Mouse (Mus musculus): ENCODE results near the gene Tlr12. TPM values are rescaled to one million over a fixed set of nuclear protein-coding genes. Genes with fewer than 3 reads are reported as not detected.

The Tlr12 gene
- polyA plus RNA-seq, 1 experiment from 2014 or later = 0.06 TPM

- peaks cover 21% of the 10 kb centered on the region for H3K4me1 ChIP-seq (ENCODE audit: control insufficient read depth, insufficient read depth, low read length)
- H3K9me3 ChIP-seq (ENCODE audit: control insufficient read depth, low read length) = no peaks in the 10 kb centered on the region
- 53% methylated on average over 10 of the region's 10 CpGs for WGBS
- H3K36me3 ChIP-seq (ENCODE audit: control insufficient read depth, insufficient read depth, low read length) = no peaks in the 10 kb centered on the region
- H3K4me2 ChIP-seq (ENCODE audit: low read depth, low read length) = no peak overlapping the region
- H3K9ac ChIP-seq (ENCODE audit: low read depth, low read length) = no peak overlapping the region
- H3K27ac ChIP-seq (replicated peaks; ENCODE audit: low read depth, low read length) = no peak overlapping the region
- no peaks in the 10 kb centered on the region for H3K27me3 ChIP-seq (replicated peaks; ENCODE audit: control insufficient read depth, insufficient read depth, low read length)
- H3K4me3 ChIP-seq (ENCODE audit: low read depth, low read length) = no peak overlapping the region
- DNase-seq (ENCODE audit: low spot score) (no peak), ATAC-seq (ENCODE audit: low read depth) (peak; percentile 16; the same call in 1 of the 2 replicates)
Measured at GRCm38 (mm10) chr4:128635894-128636585, 17.6 kb upstream of the Tlr12 start.

- H3K4me3 ChIP-seq (ENCODE audit: low read depth, low read length) = no peak overlapping the region
- H3K4me1 ChIP-seq (ENCODE audit: control insufficient read depth, insufficient read depth, low read length) = peaks cover 21% of the 10 kb centered on the region
- H3K27ac ChIP-seq (replicated peaks; ENCODE audit: low read depth, low read length) = no peak overlapping the region
- 67% methylated on average over 7 of the region's 7 CpGs for WGBS
- no peak overlapping the region for H3K9ac ChIP-seq (ENCODE audit: low read depth, low read length)
- H3K9me3 ChIP-seq (ENCODE audit: control insufficient read depth, low read length) = no peaks in the 10 kb centered on the region
- no peak for ATAC-seq (ENCODE audit: low read depth)
- H3K36me3 ChIP-seq (ENCODE audit: control insufficient read depth, insufficient read depth, low read length) = no peaks in the 10 kb centered on the region
- no peaks in the 10 kb centered on the region for H3K27me3 ChIP-seq (replicated peaks; ENCODE audit: control insufficient read depth, insufficient read depth, low read length)
- no peak overlapping the region for H3K4me2 ChIP-seq (ENCODE audit: low read depth, low read length)
- DNase-seq (ENCODE audit: low spot score) = no peak
Measured at GRCm38 (mm10) chr4:128635451-128635850, 17.0 kb upstream of the Tlr12 start.

- Histone ChIP-seq H3K27me3 (replicated peaks; ENCODE audit: control insufficient read depth, insufficient read depth, low read length) (no peaks in the 10 kb centered on the region), H3K4me2 (ENCODE audit: low read depth, low read length) (no peak overlapping the region), H3K4me3 (ENCODE audit: low read depth, low read length) (no peak overlapping the region), H3K27ac (replicated peaks; ENCODE audit: low read depth, low read length) (no peak overlapping the region), H3K9me3 (ENCODE audit: control insufficient read depth, low read length) (peaks cover 8% of the 10 kb centered on the region; the same call in 1 of the 2 replicates), H3K36me3 (ENCODE audit: control insufficient read depth, insufficient read depth, low read length) (no peaks in the 10 kb centered on the region), H3K4me1 (ENCODE audit: control insufficient read depth, insufficient read depth, low read length) (peaks cover 3% of the 10 kb centered on the region), H3K9ac (ENCODE audit: low read depth, low read length) (no peak overlapping the region)
- WGBS = 87% methylated on average over 8 of the region's 8 CpGs
- no peak for DNase-seq (ENCODE audit: low spot score)
- ATAC-seq (ENCODE audit: low read depth) = no peak
Measured at GRCm38 (mm10) chr4:128621109-128621508, 2.7 kb upstream of the Tlr12 start.

GRCm38 (mm10) chr4:128620572-128620971, 2.2 kb upstream of the Tlr12 start:
- Histone ChIP-seq H3K36me3 (ENCODE audit: control insufficient read depth, insufficient read depth, low read length) (no peaks in the 10 kb centered on the region), H3K4me3 (ENCODE audit: low read depth, low read length) (no peak overlapping the region), H3K4me1 (ENCODE audit: control insufficient read depth, insufficient read depth, low read length) (peaks cover 3% of the 10 kb centered on the region), H3K9me3 (ENCODE audit: control insufficient read depth, low read length) (peaks cover 8% of the 10 kb centered on the region; the same call in 1 of the 2 replicates), H3K9ac (ENCODE audit: low read depth, low read length) (no peak overlapping the region), H3K27ac (replicated peaks; ENCODE audit: low read depth, low read length) (no peak overlapping the region), H3K4me2 (ENCODE audit: low read depth, low read length) (no peak overlapping the region), H3K27me3 (replicated peaks; ENCODE audit: control insufficient read depth, insufficient read depth, low read length) (no peaks in the 10 kb centered on the region)
- no peak for DNase-seq (ENCODE audit: low spot score)
- 78% methylated on average over 6 of the region's 6 CpGs for WGBS
- ATAC-seq (ENCODE audit: low read depth) = no peak

GRCm38 (mm10) chr4:128618963-128619362, 544 bp upstream of the Tlr12 start:
- no peaks in the 10 kb centered on the region for H3K27me3 ChIP-seq (replicated peaks; ENCODE audit: control insufficient read depth, insufficient read depth, low read length)
- 0 out of 2 replicates have a peak, but pooled peaks cover under 1% of the 10 kb centered on the region for H3K9me3 ChIP-seq (ENCODE audit: control insufficient read depth, low read length)
- no peak overlapping the region for H3K27ac ChIP-seq (replicated peaks; ENCODE audit: low read depth, low read length)
- no peak overlapping the region for H3K4me3 ChIP-seq (ENCODE audit: low read depth, low read length)
- H3K4me1 ChIP-seq (ENCODE audit: control insufficient read depth, insufficient read depth, low read length) = peaks cover 3% of the 10 kb centered on the region
- H3K4me2 ChIP-seq (ENCODE audit: low read depth, low read length) = no peak overlapping the region
- 26% methylated on average over 2 of the region's 2 CpGs for WGBS
- no peak for ATAC-seq (ENCODE audit: low read depth)
- no peaks in the 10 kb centered on the region for H3K36me3 ChIP-seq (ENCODE audit: control insufficient read depth, insufficient read depth, low read length)
- DNase-seq (ENCODE audit: low spot score) = no peak
- no peak overlapping the region for H3K9ac ChIP-seq (ENCODE audit: low read depth, low read length)

GRCm38 (mm10) chr4:128617363-128618120, 877 bp downstream of the Tlr12 start:
- DNase-seq (ENCODE audit: low spot score) (no peak), ATAC-seq (ENCODE audit: low read depth) (no peak)
- whole genome bisulfite sequencing = 70% methylated on average over 17 of the region's 17 CpGs
- Histone ChIP-seq H3K9ac (ENCODE audit: low read depth, low read length) (no peak overlapping the region), H3K27me3 (replicated peaks; ENCODE audit: control insufficient read depth, insufficient read depth, low read length) (no peaks in the 10 kb centered on the region), H3K4me3 (ENCODE audit: low read depth, low read length) (no peak overlapping the region), H3K36me3 (ENCODE audit: control insufficient read depth, insufficient read depth, low read length) (no peaks in the 10 kb centered on the region), H3K27ac (replicated peaks; ENCODE audit: low read depth, low read length) (no peak overlapping the region), H3K4me1 (ENCODE audit: control insufficient read depth, insufficient read depth, low read length) (peaks cover 3% of the 10 kb centered on the region), H3K4me2 (ENCODE audit: low read depth, low read length) (no peak overlapping the region), H3K9me3 (ENCODE audit: control insufficient read depth, low read length) (no peaks in the 10 kb centered on the region)

GRCm38 (mm10) chr4:128615761-128616160, 2.7 kb downstream of the Tlr12 start:
- 88% methylated on average over 14 of the region's 14 CpGs for WGBS
- H3K4me2 ChIP-seq (ENCODE audit: low read depth, low read length) = no peak overlapping the region
- H3K27me3 ChIP-seq (replicated peaks; ENCODE audit: control insufficient read depth, insufficient read depth, low read length) = no peaks in the 10 kb centered on the region
- ATAC-seq (ENCODE audit: low read depth) = no peak
- H3K9ac ChIP-seq (ENCODE audit: low read depth, low read length) = no peak overlapping the region
- H3K36me3 ChIP-seq (ENCODE audit: control insufficient read depth, insufficient read depth, low read length) = no peaks in the 10 kb centered on the region
- no peak for DNase-seq (ENCODE audit: low spot score)
- no peak overlapping the region for H3K27ac ChIP-seq (replicated peaks; ENCODE audit: low read depth, low read length)
- peaks cover 3% of the 10 kb centered on the region for H3K4me1 ChIP-seq (ENCODE audit: control insufficient read depth, insufficient read depth, low read length)
- no peaks in the 10 kb centered on the region for H3K9me3 ChIP-seq (ENCODE audit: control insufficient read depth, low read length)
- no peak overlapping the region for H3K4me3 ChIP-seq (ENCODE audit: low read depth, low read length)

GRCm38 (mm10) chr4:128613326-128613725, 5.1 kb downstream of the Tlr12 start:
- DNase-seq (ENCODE audit: low spot score) = peak; percentile 73
- Histone ChIP-seq H3K4me1 (ENCODE audit: control insufficient read depth, insufficient read depth, low read length) (peaks cover 6% of the 10 kb centered on the region), H3K4me2 (ENCODE audit: low read depth, low read length) (no peak overlapping the region), H3K27ac (replicated peaks; ENCODE audit: low read depth, low read length) (no peak overlapping the region), H3K4me3 (ENCODE audit: low read depth, low read length) (no peak overlapping the region), H3K9ac (ENCODE audit: low read depth, low read length) (no peak overlapping the region), H3K9me3 (ENCODE audit: control insufficient read depth, low read length) (no peaks in the 10 kb centered on the region), H3K36me3 (ENCODE audit: control insufficient read depth, insufficient read depth, low read length) (no peaks in the 10 kb centered on the region), H3K27me3 (replicated peaks; ENCODE audit: control insufficient read depth, insufficient read depth, low read length) (no peaks in the 10 kb centered on the region)
- ATAC-seq (ENCODE audit: low read depth) = no peak
- WGBS = 12% methylated on average over 8 of the region's 8 CpGs

Data from embryonic facial prominence, embryonic 14.5 days (tissue).